Mouse (Mus musculus) c-Kit-negative CD71-positive TER-119-positive erythroid progenitor cells, embryonic 14.5 days (primary cell): Measurements from ENCODE around the gene Dcaf1.

ENCODE experiments used
- DNase-seq: peaks from one replicate; pipeline ENCODE4 v3.0.0-alpha.2; 2013; ENCODE audit warnings: low read depth, low spot score

Dcaf1 gene

DNA sequence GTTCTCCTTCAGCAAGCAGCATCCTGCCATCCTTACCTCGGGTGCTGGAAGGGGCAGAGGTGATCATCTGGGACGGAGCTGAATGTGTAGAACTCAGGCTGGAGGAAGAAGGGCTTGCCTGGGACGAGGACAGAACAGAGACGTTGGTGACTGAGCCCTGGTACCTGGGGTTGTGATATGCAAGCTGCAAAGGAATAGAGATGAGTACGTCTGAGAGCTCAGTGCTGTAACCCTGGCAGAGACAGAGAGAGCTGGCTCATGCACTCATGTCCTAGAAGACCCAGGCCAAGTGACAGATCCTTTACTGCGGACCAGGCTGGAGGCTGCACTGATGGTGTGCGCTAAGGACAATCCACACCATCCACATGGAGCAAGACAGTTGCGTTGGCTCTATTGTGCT lies 84.9 kb downstream of the Dcaf1 start:
- no peak for DNase-seq

DNA sequence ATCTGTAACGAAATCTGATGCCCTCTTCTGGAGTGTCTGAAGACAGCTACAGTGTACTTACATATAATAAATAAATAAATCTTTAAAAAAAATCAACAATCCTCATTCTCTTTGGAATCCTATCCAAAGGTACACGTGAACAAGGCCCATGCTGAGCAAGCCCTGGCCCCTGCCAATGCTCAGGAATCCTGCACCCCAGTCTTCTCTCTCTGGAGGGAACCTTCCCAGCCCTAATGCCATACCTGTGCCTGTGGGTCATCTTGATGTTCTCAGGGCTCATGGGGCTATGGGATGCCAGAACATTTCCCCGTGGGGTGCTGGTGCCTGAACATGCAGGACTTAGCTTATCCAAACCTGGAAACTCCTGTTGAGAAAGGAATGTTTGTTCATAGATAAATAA lies 86.5 kb downstream of the Dcaf1 start:
- DNase-seq, result no peak

DNA sequence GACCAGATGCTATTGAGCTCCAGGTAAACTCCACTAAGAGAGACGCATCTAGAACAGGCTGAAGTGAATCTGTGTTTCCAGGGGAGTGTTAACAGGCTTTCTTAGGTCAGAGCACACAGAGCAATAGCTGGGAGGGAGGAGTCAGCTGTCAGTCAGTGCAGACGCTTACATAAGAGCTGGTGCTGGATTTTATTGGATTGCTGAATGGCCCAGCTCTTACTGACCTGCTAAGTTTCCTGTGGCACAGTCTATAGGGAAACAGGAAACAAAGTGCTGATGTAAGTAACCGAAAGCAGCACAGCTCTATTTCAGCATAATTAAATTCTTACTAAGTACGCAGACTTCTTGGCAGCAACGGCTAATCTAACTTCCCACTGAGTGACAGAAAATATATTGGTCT lies 87.0 kb downstream of the Dcaf1 start:
- no peak for DNase-seq

DNA sequence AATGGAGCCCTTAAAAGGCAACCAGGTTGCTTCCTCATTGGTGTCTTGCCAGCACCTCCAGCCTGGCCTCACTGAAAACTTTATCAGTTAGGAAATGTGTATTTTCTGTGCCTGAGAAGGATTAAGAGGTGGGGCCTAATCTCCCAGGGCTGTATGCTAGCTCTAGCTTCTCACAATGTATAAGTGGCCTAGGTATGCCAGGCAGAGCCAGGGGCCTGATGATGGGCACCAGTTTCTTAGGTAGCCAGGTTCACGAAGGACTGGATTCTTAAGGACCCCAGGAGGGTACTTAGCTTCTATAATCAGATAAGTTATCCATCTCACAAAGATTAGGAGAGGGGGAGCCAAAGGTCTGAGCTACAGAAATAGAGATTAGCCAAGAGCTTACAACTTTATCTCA lies 90.0 kb downstream of the Dcaf1 start:
- DNase-seq, result no peak

DNA sequence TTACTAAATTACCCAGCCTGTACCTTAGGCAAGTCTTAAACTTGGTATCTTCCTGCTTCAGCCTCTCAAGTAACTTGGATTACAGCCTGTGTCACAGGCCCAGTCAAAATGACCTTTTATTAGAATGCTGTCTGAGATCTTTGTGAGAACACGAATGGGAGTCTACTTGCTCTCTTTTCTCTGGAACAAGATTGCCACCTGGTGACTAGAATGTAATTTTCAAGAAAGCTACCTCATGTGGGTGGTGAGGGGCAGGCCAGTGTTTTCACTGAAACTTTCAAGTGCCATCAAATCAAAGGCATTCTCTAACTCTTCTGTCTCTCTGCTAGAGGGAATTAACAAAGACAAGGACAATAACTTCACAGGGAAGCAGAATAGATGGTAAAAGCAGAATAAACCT lies 92.1 kb downstream of the Dcaf1 start:
- DNase-seq, result no peak

DNA sequence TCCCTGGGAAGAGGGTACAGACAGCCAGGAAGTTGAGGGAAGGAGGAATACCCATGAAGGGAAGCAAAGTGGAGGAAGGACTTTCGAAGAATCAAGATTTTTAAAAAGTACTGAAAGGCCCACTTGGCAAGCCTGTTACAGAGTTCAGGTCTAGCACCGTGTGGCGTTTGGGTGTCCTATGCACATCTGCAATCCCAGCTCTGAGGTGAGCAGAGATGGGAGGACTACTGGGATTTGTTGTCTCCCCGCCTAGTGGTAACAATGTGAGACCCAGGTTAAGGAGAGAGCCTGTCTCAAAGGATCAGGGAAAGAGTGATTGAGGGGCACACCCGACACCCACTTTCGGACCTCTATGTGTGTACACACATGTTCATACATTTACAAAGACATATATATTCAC lies 93.2 kb downstream of the Dcaf1 start:
- DNase-seq, result no peak
